Mouse (Mus musculus) WW6 (cell line): ENCODE data around the gene Cyb5d1.
A peak's percentile ranks its signal among the peaks of the same experiment; 100 is the strongest.

Experiments
- DNase-seq: peaks from one replicate; pipeline ENCODE4 v3.0.0-alpha.2; 2013; ENCODE audit warnings: low read depth, low spot score

The Cyb5d1 gene

DNA sequence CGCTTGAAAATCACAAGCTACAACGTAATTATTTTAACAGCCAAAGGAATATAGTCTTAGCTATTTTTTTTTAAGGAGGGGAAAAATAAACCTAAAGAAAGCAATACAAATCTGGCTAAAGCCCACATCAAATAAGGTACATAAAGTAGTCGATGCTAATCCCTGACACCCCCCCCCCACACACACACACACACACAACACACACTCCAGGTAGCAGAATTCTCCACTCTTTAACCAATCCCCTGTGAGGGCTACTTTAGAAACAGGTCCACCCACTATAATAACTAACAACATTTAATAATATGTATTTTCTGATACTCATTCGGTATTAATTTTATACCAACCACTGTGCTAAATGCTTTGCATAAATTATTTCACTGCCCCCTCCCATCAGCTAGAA is 21.1 kb upstream of the Cyb5d1 start:
- no peak for DNase-seq

- DNase-seq: no peak
These were observed 20.4 kb upstream of the Cyb5d1 start for GRCm38 (mm10) chr11:69415668-69416451.

- no peak for DNase-seq
These were observed 19.9 kb upstream of the Cyb5d1 start for GRCm38 (mm10) chr11:69415327-69415667.

GRCm38 (mm10) chr11:69414421-69415326 is 19.2 kb upstream of the Cyb5d1 start:
- DNase-seq: no peak

- no peak for DNase-seq
These were observed 18.1 kb upstream of the Cyb5d1 start, which contains the start of gene Kdm6b for GRCm38 (mm10) chr11:69413221-69414181. Gene Kdm6b, minus strand, starts transcription at chr11:69413675.

DNA sequence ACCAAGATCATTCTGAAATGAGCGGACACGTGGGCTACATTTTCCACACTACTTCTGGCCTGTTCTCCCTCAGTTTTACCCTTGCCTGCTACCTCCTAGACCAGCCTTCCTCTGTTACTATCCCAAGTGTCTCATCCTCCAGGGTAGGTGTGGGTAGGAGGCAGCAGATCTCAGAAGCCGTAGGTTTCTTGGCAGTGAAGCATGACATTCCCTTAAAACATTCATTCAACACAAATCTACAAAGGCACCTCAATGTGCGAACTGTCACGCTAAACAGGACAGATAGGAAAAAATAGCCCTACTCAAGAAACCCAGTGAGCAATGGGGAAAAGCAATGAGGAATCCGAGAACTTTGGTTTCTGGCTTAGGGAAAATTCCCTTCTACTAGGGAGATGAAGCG is 17.1 kb upstream of the Cyb5d1 start:
- no peak for DNase-seq

DNA sequence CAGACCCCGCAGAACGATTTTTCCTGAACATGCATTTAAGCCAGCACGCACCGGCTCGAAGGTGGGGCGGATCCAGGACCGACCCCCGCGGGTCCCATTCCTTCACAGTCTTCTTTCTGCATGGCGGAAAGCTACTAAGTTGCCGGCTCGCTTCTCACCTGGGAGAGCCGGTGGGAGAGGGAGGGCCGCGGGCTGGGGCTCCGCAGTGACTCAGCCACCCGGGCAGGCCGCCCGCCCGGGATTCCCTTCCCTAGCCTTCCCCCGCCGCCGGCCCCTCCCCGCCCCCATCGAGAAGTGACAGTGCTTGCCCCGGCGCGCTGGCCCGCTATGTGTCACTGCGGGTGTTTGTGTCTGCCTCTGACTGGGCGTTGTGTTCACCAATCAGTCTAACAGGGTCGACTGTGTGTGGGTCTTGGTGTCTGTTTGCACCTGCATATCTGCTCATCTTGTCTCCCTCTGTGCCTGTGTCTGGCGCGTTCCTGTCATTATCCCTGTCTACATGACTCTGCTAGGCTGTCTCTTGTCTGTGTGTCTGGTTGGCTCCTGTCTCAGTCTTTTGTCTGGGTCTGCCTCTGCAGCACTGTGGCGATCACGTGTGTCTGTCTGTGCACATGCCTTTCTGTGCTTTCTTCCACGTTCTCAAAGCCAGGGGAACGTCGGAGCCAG is 16.2 kb upstream of the Cyb5d1 start:
- DNase-seq: no peak

- peak; percentile 92 for DNase-seq
These were observed 15.7 kb upstream of the Cyb5d1 start for GRCm38 (mm10) chr11:69411073-69411535.

DNA sequence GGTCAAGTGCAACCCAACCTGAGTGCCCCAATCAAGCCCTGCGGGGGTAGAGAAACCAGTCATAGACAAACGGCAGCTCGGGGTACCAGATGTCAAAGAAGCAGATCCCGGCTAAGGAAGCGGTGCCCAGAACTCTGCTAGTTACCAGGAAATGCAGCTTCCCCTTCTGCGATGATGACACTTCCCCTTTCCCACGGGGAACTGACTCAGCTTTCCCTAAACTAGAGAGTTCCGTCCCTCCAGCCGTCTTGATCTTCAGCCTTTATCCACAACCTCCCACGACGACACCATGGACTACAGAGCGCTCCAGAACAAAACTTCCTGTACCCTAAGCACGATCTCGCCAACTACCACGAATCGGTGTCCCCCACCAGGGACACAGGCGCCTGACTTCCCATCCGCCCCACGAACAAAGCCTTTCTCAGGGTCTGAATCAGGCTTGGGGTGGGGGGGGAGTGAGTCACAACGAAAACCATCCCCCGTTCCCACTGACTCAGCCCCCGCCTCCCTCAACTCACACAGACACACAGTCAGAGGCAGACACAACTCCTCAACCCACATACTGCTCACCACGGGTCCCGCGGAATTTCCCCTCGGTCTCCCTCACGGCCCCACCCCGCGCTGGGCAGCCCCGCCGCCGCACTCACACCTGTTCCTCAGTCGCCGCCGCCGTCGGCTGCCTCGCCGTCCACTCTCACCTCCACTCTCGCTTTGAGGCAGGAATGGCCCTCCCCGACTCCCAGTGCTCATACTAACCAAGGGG is 15.1 kb upstream of the Cyb5d1 start:
- DNase-seq: no peak

GRCm38 (mm10) chr11:69410045-69410309 is 14.5 kb upstream of the Cyb5d1 start:
- no peak for DNase-seq

- DNase-seq: no peak
These were observed 14.1 kb upstream of the Cyb5d1 start for GRCm38 (mm10) chr11:69409378-69410044.

DNA sequence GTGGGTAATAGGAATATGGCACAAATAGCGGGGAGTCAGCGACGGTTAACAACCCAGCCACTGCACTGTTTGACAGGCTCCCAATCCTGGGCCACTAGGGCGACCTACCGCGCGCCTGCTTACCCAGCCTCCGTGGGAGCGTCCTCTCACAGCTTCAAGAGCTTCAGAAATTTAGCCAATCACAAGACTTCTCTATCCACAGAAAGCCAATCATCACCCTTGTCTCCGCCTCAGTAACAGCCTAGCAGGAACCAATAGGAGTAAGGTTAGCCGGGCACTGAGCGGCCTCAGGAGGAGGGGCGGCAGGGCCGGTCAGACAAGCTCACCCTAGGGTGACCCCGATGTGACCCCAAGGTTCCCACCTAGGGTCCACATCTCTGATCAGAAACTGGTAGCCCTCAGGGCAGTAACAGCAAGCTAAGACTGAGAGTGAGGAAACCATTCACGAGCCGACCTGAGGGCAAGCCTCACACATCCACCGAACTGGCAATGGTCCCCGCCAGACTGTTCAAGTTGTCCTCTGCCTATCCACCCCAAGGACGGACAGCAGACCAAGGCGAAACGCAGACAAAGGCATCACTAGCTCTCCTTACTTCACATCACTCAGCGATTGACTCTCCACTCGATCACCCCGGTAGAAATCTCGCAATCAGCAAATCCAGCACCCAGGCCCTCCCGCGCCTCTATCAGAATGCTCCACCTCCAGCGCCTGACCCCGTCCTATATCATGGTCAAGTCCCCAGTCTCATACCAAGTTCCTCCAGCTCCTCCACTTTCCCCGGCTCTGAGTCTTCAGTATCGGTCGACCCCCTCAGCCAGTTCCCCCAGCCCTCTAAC is 13.3 kb upstream of the Cyb5d1 start:
- DNase-seq: no peak

DNA sequence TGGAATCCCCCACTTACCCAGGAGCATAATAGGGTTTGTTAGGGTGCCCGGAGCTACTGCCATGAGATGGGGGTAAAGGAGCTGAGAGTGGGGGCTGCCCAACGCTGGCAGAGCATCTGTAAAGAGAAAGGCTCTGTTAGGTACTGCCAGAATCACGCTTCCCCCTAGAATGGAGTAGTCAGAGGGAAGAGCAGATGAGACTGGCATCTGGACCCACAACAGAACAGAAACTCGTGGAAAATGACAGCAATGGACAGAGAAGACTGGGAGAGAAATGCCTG is 12.2 kb upstream of the Cyb5d1 start:
- no peak for DNase-seq

GRCm38 (mm10) chr11:69406867-69407723 is 11.7 kb upstream of the Cyb5d1 start:
- no peak for DNase-seq

GRCm38 (mm10) chr11:69406282-69406681 is 10.9 kb upstream of the Cyb5d1 start:
- DNase-seq: no peak

GRCm38 (mm10) chr11:69405397-69406200 is 10.2 kb upstream of the Cyb5d1 start:
- DNase-seq: no peak

DNA sequence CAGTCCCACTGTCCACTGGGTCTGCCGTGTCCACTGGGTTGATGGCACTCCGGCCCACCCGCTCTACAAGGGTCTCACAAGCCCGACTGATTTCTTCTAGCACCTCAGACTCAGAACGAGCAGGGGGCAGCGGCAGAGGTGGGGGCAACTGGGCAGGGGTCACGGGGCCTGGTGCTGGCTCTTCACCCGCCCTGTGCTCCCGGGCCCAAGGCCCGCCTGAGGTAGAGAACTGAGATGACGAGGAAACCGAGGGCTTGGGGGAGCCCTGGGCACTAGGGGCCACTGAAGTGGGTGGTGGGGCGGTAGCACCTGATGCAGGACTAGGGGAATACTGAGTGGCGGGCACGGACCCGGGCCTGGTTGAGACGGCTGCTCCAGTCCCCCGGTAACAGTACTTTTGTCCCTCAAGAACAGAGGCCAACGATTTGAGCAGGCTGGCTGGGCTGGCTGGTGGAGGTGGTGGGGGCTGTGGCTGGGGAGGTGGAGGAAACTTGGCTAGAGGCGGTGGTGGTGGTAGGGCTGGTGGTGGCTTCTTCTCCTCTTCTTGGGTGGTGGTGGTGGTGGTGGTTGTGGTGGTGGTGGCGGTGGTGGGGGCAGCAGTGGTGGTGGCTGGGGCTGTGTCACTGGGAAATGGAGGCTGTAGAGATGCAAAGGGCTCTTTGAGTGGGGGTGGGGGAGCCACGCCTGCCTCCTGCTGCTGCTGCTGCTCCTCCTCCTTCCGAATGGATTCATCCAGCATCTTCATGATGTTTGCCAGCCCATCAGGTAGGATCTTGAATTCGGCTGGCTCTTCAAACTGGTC is 9.4 kb upstream of the Cyb5d1 start:
- DNase-seq: no peak
